Mouse (Mus musculus) brown adipose tissue, adult 24 weeks (tissue): Measurements from ENCODE around the gene Men1. TPM values are rescaled to one million over a fixed set of nuclear protein-coding genes. Genes with fewer than 3 reads are reported as not detected.
"Not testable (repeated sequence)": the region's sequence is repeated elsewhere in the genome, so short reads cannot be mapped to it uniquely, and the experiment has no call there.

ENCODE experiments used
- H3K27ac ChIP-seq: fragments of 200-500 bp; replicated peaks from 2 replicates; pipeline ENCODE4 v1.5.1; 2012; ENCODE audit warnings: low read depth, mild to moderate bottlenecking, low read length
- H3K4me1 ChIP-seq: fragments of 200-500 bp; 2 replicates; pipeline ENCODE4 v1.6.1; 2012; ENCODE audit warnings: low read length, mixed read lengths; ENCODE audit not compliant: control insufficient read depth, insufficient read depth, insufficient read length
- H3K4me3 ChIP-seq: fragments of 200-500 bp; 2 replicates; pipeline ENCODE4 v1.5.1; 2012; ENCODE audit warnings: low read depth, mild to moderate bottlenecking, low read length, moderate library complexity; ENCODE audit not compliant: insufficient read depth
- polyA plus RNA-seq: library from polyadenylated mRNA; stranded (reverse); fragments of >200 nt; gene quantifications from 2 replicates; pipeline ENCODE4 v1.2.4, GENCODE M21; 2012; ENCODE audit not compliant: missing spikeins, insufficient read depth, insufficient read length

Men1 gene
- 13.9 and 22.2 TPM in 2 replicates for polyA plus RNA-seq

- peaks cover 7% of the 10 kb centered on the region for H3K4me1 ChIP-seq
- H3K4me3 ChIP-seq: peak within 1 kb of the TSS; percentile 75
- H3K27ac ChIP-seq: peak within 1 kb of the TSS; percentile 59
Measured at GRCm38 (mm10) chr19:6334673-6335457, at the start of gene Men1. Gene Men1, plus strand, starts transcription at chr19:6334979.

DNA sequence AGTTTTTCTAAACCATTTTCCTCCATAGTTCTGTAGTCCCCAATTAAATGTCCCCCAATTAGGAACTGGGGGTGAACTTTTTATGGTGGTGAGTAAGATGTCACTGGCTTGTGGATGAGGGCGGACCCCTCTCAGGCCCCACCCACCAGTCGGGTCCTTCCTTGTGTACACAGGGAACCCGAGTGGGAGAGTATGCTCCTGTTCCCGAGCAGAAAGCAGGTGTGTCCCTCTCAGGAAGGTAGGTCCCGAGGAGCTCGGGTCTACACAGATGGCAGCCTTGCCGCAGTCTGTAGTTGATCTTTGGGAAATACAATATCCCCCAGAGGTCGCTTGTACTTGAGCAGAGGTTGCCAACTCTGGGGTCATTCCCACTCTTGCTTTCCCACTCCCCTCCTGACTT is 49.6 kb upstream of the Men1 start:
- H3K4me1 ChIP-seq: peaks cover 64% of the 10 kb centered on the region
- H3K27ac ChIP-seq: peak overlapping the region; percentile 93
- no peak overlapping the region for H3K4me3 ChIP-seq

GRCm38 (mm10) chr19:6285632-6286433 is 48.9 kb upstream of the Men1 start:
- Histone ChIP-seq H3K4me1 (peaks cover 61% of the 10 kb centered on the region), H3K27ac (peak overlapping the region; percentile 93), H3K4me3 (no peak overlapping the region)

- Histone ChIP-seq H3K4me3 (no peak overlapping the region), H3K27ac (peak overlapping the region; percentile 93), H3K4me1 (peaks cover 60% of the 10 kb centered on the region)
Measured at GRCm38 (mm10) chr19:6286434-6287401, 48.1 kb upstream of the Men1 start.

- Histone ChIP-seq H3K27ac (peak overlapping the region; percentile 93), H3K4me3 (no peak overlapping the region), H3K4me1 (peaks cover 71% of the 10 kb centered on the region)
Measured at GRCm38 (mm10) chr19:6288236-6288894, 46.4 kb upstream of the Men1 start.

- H3K27ac ChIP-seq: peak overlapping the region; percentile 87
- peaks cover 72% of the 10 kb centered on the region for H3K4me1 ChIP-seq
- H3K4me3 ChIP-seq: no peak overlapping the region
Measured at GRCm38 (mm10) chr19:6289696-6290238, 45.0 kb upstream of the Men1 start.

DNA sequence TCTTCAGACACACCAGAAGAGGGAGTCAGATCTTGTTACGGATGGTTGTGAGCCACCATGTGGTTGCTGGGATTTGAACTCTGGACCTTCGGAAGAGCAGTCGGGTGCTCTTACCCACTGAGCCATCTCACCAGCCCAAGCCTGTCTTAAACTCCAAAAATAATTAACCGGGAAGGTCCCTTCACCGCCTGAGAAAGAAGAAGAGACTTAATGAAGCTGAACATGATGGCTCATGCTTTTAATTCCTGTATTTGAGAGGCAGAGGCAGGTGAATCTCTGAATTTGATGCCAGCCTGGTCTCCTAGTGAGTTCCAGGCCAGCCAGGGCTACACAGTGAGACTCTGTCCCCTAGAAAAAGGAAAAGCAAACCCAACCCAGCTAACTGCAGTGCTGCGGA is 44.1 kb upstream of the Men1 start:
- H3K4me1 ChIP-seq: peaks cover 73% of the 10 kb centered on the region
- H3K4me3 ChIP-seq: not testable (repeated sequence)
- H3K27ac ChIP-seq: peak overlapping the region; percentile 70

DNA sequence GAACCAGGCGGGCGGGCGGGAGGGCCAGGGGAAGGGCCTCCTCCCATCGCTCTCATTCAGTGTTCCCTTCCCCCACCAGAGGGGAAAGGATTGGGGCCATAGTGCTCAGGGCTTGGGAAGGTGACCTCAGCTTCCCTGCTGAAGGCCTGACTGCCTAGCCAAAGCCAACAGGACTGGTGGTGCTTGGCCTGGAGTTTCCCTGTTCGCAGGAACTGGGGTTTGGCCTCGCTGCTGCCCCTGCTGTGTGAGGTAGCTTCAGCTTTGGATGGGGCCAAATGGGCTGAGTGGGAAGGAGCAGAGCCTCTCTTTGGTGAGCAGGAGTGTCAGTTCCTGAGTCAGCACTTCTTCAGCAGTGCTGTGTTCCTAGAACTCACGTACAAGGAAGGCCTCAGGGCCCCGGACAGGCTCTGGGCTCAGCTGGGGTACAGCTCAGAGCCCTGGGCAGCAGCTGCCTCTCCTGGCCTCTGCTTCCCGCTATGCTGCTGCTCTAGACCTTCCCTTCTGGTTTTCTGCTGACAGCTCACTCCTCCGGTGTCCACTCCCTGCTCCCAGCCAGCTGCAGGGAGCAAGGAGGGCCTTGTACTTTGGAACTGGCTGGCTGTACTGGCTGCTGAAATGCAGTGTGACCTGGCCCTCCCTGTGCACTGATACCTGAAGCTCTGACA is 43.5 kb upstream of the Men1 start:
- peak overlapping the region; percentile 0; the same call in 1 of the 2 replicates for H3K4me3 ChIP-seq
- H3K4me1 ChIP-seq: peaks cover 73% of the 10 kb centered on the region
- H3K27ac ChIP-seq: peak overlapping the region; percentile 70

GRCm38 (mm10) chr19:6292262-6292661 is 42.5 kb upstream of the Men1 start:
- Histone ChIP-seq H3K4me1 (peaks cover 74% of the 10 kb centered on the region), H3K27ac (peak overlapping the region; percentile 70), H3K4me3 (no peak overlapping the region)

DNA sequence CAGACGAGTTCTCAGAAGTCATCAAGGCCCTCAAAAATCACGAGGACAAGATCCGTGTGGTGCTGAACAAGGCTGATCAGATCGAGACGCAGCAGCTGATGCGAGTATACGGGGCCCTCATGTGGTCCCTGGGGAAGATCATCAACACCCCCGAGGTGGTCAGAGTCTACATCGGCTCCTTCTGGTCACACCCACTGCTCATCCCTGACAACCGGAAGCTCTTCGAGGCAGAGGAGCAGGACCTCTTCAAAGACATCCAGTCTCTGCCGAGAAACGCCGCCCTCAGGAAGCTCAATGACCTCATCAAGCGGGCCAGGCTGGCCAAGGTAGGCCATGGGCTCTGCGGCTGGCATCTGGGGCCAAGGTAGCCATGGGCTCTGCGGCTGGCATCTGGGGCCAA is 40.5 kb upstream of the Men1 start:
- Histone ChIP-seq H3K27ac (0 out of 2 replicates have a peak overlapping the region, but pooled peaks have one; percentile 16), H3K4me3 (no peak overlapping the region), H3K4me1 (peaks cover 77% of the 10 kb centered on the region)

- Histone ChIP-seq H3K4me1 (peaks cover 82% of the 10 kb centered on the region), H3K4me3 (no peak overlapping the region), H3K27ac (peak overlapping the region; percentile 97)
Measured at GRCm38 (mm10) chr19:6296551-6297210, 38.1 kb upstream of the Men1 start.

DNA sequence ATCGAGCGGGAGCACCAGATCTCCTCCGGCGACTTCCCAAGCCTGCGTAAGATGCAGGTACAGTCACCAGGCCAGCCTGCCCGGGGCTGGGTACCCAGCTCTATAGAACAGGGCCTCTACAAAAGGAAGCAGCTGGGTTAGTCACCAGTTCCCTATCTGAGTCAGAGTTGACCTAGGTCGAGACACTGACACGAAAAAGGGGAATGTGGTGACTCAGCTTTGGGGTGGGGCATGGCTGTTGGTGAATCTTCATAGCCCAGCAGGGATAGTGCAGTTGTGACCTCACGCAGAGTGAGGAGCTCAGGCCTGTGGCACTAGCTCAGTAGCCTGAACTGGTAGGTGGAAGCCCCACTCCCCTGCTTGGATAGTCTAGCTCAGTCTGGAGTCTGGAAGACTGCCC is 37.1 kb upstream of the Men1 start:
- H3K27ac ChIP-seq: peak overlapping the region; percentile 97
- H3K4me3 ChIP-seq: no peak overlapping the region
- H3K4me1 ChIP-seq: peaks cover 81% of the 10 kb centered on the region

DNA sequence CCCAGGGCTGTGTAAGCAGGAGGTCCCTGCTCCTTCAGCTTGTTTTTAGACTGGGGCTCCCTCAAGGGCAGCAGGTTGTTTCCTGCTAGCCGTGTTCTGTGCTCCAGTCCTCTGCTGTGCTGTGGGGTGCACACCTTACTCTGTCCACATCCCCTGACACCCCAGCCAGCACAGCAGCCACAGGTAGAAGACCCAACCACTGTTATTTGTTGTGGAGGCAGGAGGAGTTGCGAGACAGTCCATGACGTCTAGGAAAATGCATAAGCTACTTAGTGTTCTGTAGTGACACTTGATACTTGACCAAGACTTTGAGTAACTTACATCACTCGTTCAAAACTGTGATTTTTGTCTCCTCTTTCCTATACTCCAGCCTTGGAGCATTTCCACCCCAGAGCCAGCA is 35.8 kb upstream of the Men1 start:
- Histone ChIP-seq H3K4me3 (no peak overlapping the region), H3K27ac (peak overlapping the region; percentile 97), H3K4me1 (peaks cover 88% of the 10 kb centered on the region)
